Mouse (Mus musculus) ZHBTc4 (cell line): ENCODE measurements around the gene Hoxa7.

ENCODE experiments used
- DNase-seq: peaks from one replicate; pipeline ENCODE4 v3.0.0-alpha.2; 2011; ENCODE audit warnings: low read depth, low spot score

The Hoxa7 gene

DNA sequence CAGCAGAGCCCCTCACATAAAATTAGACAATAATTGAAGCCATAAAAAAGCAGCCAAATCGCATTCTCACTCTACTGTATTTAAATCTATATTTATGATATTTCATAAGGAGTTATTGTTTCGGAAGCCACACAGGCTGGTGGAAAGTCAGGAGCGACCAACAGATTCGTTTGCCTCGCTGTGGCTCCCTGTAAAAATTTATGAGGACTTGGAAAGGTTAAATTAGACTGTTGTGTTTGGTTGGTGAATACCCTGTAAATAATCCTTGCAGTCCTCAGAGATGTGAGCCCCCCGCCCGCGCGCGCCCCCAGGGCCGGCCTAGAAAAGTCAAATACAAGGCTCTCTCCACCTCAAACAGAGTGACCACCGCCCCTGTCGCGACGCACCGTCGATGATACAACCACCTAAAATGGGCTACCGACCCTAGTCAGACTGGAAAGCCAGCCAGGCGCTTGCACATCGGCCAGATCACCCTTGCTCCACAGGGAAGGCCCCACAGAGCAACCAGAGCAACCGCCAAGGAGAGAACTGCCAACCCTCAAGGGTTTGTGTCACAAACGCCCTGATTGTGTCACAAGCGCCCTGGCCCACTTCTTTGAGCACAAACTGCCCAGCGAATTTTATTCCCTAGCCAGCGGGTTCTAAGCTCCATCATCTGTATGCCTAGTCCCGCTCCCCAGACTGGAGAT lies 5.1 kb upstream of the Hoxa7 start:
- no peak for DNase-seq

DNA sequence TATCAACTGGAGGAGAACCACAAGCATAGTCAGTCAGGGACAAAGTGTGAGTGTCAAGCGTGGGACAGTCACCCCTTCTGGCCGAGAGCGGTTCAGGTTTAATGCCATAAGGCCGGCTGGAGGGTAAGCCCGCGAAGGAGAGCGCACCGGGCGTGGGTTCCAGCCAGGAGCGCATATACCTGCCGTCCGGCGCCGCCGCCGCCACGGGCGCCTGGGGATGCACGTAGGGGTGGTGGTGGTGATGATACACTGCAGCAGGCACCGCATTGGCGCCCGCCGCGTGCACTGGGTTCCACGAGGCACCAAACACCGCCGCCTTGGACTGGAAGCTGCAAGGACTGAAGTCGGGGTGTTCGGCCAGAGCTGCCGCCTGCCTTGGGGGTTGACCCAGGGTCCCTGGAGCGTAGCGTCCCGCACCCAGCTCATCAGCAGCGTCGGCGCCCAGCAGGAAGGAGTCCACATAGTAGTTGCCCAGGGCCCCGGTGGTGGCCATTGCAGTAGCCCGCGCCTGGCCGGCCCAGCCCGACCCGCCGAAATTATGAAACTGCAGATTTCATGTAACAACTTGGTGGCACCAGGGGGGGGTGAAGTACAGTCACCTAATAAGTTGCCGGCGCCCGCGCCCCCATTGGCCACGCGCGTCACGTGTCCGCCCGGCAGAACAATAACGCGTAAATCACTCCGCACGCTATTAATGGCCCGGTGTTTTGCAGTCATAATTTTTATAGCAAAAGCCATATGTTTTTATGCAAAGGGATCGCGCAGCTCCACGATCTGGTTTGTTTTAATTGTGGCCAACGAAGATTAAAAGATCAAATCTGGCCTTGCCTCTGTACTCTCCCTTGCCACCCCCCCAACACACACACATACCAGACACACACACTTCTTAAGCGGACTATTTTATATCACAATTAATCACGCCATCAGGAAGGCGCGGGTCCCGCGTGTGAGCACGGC lies 4.2 kb upstream of the Hoxa7 start:
- peak; percentile 73 for DNase-seq

DNA sequence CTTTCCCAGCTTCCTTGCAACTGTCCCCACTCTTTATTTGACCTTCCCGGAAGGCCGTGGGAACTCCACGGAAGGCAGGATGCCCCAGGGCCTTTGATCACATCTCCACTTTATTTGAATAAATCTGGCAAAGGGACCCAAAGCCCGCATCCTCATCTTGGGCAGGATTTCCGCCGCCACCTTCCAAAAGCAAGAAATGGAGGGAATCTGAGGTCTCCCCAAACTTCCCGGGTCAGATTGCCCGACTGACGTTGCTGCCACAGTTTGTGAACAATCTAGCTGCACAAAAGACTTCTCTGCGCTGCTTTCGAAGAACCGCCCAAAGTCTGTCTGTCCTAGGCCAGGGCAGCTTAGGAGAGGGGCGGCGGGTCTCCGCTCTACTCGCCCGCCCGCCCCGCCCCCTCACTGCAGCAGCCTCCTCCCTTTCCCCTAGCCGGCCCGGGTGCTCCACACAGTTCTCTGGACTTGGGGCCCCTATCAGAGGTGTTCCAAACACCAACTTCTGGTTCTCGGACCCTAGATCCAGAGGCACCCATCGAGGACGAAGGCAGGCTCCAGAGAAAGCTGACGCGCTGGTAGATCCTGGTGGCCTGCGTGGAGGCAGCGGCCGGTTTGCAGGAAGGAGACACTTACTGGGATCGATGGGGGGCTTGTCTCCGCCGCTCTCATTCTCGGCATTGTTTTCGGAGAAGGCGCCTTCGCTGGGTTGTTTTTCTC lies 3.4 kb upstream of the Hoxa7 start:
- DNase-seq = peak; percentile 82

DNA sequence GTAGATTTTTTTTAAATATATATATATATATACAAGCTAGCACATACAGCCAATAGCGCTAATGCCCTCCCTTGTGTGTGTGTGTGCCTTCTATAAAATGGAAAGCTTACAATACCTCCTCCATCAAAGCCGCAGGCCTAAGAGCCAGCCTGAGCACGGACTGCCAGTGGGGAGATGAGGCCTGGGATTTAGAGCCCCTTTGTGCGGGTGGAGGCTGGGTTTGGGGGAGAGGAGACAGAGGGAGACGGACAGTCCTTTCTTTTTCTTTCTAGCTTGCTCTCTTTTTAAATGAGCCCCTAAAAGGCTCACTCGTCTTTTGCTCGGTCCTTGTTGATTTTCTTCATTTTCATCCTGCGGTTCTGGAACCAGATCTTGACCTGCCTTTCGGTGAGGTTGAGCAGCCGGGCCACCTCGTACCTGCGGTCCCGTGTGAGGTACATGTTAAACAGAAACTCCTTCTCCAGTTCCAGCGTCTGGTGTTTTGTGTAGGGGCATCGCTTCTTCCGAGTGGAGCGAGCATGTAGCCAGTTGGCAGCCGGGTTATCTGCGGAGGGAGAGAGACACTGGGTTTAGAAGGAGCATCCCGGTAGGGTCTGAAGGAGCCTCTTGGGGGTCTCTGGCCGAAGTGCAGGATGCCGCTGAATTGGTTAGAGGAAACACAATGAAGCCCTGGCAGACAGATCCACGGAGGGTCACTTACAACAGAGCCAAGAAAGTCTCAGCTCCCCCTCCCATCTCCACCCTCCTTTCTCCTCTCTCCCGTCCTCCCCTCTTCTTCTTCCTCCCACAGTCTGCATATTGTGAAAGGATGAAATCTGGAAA lies 2.5 kb upstream of the Hoxa7 start:
- DNase-seq = no peak

DNA sequence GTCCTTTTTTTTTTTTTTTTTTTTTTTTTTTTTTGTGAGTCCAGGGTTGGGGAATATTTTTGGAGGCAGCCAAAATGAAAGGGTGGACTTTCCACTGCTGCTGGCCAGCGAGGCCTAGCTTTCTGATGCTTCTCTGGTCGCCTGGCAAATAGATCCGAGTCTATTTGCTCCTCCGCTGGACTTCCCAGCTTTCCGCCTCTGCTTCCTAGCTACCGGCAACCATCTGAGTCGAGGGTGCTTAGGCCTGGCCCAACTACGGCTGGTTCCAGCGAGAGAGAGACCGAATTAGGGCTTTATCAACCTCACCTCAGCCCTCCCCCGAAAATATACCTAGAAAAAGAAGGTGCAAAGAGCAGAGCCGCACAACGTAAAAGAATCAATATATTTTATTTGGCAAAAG lies 1.1 kb upstream of the Hoxa7 start:
- DNase-seq = peak; percentile 4

DNA sequence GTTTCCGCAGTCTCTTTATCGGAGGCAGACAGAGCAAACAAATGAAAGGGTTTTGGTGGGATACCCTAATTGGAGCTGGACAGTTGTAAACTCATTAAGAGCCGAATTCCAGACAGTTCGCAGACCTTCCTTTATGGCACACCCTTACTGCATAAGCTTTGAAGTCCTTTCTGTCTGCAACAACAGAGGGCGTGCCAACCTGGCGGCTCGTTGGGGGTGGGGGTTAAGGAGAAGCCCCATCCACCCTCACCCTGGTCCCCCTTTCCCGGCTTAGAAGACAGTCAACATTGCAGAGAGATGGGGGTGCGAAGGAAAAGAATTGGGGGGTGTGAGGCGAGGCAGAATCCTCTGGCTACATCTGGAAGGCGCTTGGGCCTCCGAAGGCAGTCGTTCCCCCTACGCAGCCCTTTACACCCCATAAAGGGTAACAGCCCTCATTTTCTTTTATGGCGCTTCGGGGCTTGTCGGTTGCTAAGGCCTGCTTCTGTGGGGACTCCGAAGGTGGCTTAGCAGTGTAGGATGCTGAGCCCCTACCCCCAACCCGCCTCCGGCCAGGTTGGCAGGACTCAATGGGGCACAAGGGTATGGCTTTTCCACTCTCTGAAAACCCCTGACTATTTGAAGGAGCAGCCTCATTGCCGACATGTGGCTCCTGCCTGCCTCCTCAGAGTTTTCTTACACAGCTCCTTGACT lies 485 bp upstream of the Hoxa7 start:
- DNase-seq = peak; percentile 16

DNA sequence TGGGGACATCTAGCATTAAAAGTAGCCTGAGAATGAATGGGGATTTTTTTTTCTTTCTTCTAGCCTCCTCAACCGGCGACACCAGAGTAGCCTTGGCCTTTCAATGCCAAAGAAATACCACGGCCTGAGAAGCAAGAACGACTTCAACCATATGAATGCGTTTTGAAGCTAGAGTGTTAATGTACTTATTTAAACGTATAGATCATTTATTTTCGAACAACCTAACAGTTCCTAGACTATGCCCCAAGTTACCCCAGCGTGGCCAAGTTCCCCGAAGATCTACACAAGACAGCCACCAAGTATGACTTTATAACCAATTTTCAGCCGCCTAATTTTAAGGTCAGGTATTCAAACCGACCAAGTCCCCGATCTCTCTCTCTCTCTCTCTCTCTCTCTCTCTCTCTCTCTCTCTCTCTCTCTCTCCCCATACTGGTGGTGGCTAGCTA lies 766 bp downstream of the Hoxa7 start:
- peak; percentile 33 for DNase-seq

DNA sequence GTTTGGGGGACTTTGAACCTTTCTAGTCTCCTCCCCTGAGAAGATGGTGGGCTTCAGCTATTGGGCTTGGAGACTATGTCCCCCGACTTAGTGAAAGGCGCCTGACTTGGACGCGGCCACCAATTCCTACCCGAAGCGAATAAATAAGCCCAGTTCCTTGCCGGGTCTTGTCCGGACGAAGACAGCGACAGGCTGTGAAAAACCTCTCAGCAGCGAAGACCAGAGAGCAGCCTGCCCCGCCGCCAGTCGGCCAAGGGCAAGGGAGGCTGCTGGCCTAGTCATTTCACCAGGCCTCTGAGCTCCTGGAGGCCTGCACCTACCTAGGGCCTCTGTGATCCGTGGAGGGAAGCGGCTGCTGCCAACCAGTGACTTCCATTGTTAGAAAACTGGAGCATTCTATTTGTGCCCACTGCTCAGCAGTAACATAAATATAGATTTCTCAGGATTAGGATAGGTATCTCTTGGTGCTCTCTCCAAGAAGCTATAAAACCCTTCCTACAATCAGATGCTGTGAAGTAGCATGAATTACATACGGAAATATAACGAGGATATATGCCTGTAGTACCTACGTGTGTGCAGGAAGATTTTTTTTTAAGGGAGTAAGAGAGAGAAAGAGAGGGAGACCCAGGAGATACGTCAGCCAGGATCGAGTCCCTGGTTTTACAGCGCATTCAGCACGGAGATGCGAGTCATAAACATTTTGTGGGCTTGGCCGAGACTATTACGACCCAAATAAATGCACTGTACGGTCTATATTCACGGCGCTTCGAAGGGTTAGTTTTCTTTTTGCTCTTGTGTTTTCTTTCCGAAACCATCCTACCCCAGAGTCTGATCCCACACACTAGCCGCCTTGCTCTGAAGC lies 1.4 kb downstream of the Hoxa7 start:
- DNase-seq = peak; percentile 35

DNA sequence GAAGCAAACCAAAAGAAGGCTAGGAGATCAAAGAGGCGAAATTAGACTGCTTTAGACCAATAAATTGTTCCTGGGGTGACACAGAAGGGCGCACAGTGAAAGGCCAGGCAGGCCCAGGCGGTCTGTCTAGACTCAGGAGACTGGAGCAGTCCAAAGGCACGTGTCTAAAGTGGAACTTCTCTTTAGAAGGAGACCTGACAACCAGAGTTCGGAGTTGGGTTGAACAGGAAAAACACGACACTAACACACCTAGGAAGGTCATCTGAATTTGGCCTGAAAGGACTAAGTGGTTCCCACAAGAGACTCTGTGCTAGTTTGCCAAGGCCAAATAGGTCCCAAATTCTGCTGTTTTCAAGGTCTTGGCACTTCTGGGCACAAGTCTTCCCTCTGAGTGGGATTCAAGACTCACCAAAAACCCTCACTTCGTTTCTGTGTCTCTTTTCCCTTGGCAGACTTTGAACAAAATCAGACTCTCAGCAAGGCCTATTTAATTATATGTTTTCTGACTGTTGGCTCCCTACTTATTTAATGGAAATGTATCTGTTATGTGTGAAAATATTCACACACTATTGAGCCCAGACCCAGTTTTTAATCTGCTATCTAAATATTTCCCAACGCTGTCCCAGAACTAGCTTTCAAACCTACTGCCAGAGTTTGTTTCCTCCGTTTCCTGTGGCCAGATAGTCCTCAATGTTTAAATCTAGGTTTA lies 2.3 kb downstream of the Hoxa7 start:
- DNase-seq = no peak

DNA sequence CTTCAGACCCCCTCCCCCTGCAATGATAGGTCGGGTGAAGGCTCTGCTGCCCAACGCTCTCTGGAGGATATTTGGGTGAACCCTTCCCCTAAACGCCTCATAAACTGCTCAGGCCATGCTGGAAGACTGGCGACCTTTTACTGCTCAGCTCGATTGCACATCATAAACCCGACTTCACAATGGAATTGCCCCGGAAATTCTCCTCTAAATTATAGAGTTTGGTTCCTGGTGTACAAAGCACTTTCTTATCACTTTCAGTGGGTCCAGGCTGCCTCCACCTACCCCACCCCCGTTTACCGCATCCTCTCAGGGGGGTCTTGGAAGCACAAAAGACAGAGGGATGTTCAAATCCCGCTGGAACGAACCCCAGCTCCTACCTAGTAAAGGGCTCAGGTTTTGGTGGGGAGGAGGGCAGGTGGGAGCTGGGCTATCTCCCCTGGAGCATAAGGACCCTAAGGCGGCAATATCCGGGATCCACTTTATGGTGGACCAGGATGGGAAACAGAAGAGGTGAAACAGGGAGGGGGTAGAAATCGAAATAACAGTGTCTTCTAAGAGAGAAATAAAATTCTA lies 2.9 kb downstream of the Hoxa7 start:
- no peak for DNase-seq

DNA sequence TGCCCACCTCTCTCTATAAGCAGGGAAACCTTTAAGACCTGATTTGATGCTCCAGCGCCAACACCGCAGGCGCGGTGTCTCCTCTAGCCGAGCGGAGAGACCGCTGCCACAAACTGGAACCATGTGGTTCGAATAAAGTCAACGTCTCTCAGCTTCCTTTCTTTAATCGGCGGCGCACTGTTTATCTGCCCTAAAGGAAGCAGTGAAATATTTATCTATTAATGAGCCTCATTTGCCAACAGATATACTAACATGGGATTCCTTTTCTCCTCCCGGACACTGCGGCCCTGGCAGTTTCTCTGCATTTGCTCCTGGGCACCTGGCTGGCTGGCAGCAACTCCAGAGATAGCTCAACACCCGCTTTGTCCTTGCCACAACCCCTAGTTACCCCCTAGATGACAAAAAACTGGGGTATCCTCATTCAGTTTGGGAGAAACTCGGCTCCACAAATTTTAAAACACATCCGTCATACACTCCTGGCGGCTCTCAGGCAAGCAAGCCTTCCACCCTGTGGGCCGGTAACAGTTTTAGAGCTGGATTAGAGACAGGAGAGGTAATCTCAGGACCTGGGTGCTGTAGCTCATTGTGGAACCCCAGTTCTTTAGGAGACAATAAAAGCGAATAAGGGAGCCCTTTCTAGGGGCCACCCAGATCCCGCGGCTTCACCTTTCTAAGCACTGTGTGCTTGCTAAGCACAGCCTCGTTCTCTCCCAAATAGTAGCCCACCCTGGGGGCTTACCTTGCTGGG lies 3.6 kb downstream of the Hoxa7 start:
- DNase-seq = peak; percentile 65

DNA sequence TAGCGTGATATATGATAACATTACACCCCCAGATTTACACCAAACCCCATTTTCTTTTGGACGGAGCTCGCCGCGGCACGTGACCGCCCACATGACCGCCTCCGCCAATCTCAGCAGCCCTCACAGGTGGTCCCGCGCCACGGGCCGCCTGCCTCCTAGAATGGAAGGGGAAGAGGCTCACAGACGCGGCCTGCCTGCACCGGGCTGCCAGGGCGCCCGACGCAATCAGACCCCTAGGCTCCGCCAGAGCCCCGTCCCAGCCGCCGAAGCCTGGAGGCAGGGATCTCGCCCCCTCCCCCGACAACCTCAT lies 4.2 kb downstream of the Hoxa7 start:
- peak; percentile 87 for DNase-seq

DNA sequence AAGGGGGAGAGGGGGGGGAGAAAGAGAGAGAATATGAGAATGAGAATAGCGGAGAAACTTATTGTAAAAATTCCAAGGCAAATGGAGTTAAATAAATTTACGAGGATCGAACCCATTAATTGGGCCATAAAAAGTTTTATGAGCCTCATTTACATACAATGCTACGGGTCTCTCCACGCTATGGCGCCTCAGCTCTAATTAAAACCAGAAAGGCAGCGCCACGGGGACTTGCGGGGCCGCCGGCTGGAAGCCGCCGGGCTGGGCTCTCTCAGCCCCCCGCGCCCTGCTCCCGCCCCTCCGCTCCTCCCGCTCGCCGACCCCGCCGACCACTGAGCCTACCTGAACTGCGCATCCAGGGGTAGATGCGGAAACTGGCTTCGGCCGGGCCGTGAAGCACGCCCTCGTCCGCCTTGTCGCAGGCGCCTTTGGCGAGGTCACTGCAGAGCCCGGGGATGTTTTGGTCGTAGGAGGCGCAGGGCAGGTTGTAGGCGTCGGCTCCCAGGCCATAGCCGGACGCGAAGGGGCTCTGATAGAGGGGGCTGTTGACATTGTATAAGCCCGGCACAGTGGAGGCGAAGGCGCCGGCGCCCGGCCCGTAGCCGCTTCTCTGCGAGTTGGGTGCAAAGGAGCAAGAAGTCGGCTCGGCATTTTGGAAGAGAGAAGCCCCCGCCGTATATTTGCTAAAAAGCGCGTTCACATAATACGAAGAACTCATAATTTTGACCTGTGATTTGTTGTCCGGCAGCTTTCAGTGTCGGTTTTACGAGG lies 4.8 kb downstream of the Hoxa7 start:
- peak; percentile 67 for DNase-seq

DNA sequence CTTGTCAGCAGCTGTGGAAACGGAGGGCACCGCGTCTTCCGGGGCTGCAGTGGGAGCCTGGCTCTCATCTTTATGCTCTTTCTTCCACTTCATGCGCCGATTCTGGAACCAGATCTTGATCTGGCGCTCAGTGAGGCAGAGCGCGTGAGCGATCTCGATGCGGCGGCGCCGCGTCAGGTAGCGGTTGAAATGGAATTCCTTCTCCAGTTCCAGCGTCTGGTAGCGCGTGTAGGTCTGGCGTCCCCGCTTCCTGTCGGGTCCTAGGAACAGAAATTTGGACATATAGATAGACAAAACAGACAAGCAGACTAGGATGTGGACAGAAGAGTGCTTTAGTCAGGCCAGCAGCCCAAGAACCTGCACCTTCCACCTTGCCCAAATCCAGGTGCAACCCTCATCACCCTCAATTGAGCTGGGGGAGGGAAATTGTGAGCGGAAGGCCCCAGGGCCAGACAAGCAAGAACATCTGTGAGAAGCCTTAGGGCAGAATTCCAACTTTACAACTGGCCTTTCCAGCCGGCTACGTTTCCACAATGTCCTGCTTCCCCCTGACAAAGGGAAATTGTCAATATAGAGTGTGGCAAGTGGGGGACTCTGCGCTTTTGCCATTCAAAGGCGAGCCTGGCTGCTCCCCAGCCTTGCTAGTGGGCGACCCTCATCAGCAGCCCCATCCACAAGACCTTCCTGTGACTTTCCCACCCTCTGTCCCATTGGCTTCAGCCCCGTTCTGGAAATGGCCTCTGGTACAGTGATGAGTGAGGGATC lies 5.7 kb downstream of the Hoxa7 start:
- DNase-seq = peak; percentile 66

DNA sequence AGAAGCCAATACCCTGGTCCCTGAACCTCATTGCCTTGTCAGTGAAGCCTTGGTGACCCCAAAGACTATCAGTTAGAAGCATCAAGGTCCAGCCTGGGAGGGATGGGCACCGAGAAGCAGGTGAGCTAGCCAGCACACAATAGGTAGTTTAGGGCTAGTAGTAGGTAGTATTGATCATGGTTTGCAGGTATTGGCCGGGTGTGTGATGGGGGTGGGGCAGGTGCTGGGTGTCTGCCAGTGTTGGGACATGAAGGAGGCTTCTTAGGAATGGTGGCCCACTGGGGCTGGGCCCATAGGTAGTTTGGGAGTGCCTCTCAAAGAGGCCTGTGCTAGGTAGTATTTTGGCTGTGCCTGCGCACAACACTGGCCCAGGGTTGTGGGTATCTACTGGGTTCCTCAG lies 6.6 kb downstream of the Hoxa7 start:
- peak; percentile 5 for DNase-seq

DNA sequence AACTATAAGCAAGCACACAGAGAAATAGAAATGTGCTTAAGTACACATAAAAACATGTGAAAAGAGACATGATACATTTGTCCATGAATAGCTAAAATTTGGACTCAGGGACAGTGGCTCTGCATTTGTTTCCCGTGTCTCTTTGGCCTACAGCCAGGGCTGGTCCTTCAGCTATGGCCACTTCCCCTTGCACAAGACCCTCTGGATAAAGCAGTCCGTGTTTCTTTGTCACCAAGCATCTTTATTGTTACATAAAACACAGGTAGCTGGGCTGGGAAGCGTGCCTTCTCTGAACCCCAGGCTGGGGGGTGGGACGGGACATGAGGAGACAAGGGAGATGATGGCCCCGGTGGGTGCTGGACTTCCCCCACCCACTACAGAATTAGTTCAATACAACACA lies 7.4 kb downstream of the Hoxa7 start:
- DNase-seq = no peak
